Mouse (Mus musculus) olfactory bulb, adult 2 months (tissue): ENCODE results near the gene Rnf182. TPM values are rescaled to one million over a fixed set of nuclear protein-coding genes. Genes with fewer than 3 reads are reported as not detected.

ENCODE experiments used
- H3K27ac ChIP-seq: fragments of 200-500 bp; 2 replicates; pipeline ENCODE4 v1.5.1; 2012; ENCODE audit warnings: low read depth, low read length; ENCODE audit not compliant: insufficient read depth
- H3K4me1 ChIP-seq: fragments of 200-500 bp; 2 replicates; pipeline ENCODE4 v1.6.1; 2012; ENCODE audit warnings: low read length; ENCODE audit not compliant: control insufficient read depth, insufficient read depth
- H3K4me3 ChIP-seq: fragments of 200-500 bp; 2 replicates; pipeline ENCODE4 v1.5.1; 2012; ENCODE audit warnings: mild to moderate bottlenecking, low read depth, low read length, moderate library complexity; ENCODE audit not compliant: insufficient read depth
- CTCF ChIP-seq: fragments of 200-500 bp; IDR thresholded peaks from 2 replicates; pipeline ENCODE4 v1.5.1; 2012; ENCODE audit warnings: low read depth, mild to moderate bottlenecking, low read length, moderate library complexity; ENCODE audit not compliant: insufficient read depth
- POLR2A ChIP-seq: fragments of 200-500 bp; IDR thresholded peaks from 2 replicates; pipeline ENCODE4 v1.6.1; 2012; ENCODE audit warnings: mild to moderate bottlenecking, low read depth, low read length, moderate library complexity; ENCODE audit not compliant: insufficient read depth
- WGBS: fragments of 180-500 bp; shearing (Covaris S2); methylation state at CpG from one replicate; pipeline ENCODE4 v1.1.7; 2018; 5-methylcytosine and 5-hydroxymethylcytosine counted together
- polyA plus RNA-seq: library from polyadenylated mRNA; stranded (reverse); fragments of >200 nt; gene quantifications from 2 replicates; pipeline ENCODE4 v1.2.4, GENCODE M21; 2012; ENCODE audit warnings: low replicate concordance; ENCODE audit not compliant: missing spikeins, insufficient read depth, insufficient read length

Gene Rnf182
- polyA plus RNA-seq, 1 experiment: not detected

GRCm38 (mm10) chr13:43600967-43601366 is 14.5 kb upstream of the Rnf182 start:
- Histone ChIP-seq H3K4me3 (no peak overlapping the region), H3K27ac (no peak overlapping the region), H3K4me1 (peaks cover 8% of the 10 kb centered on the region)
- TF ChIP-seq POLR2A (no peak), CTCF (no peak)
- WGBS: 96% methylated on average over 6 of the region's 6 CpGs

- TF ChIP-seq CTCF (no peak), POLR2A (no peak)
- Histone ChIP-seq H3K4me1 (peaks cover 8% of the 10 kb centered on the region), H3K4me3 (no peak overlapping the region), H3K27ac (no peak overlapping the region)
- WGBS: 96% methylated on average over 2 of the region's 2 CpGs
Observed at GRCm38 (mm10) chr13:43602440-43602839, 13.1 kb upstream of the Rnf182 start.

- WGBS: 36% methylated on average over 13 of the region's 13 CpGs
- Histone ChIP-seq H3K27ac (no peak overlapping the region), H3K4me3 (no peak overlapping the region), H3K4me1 (peaks cover 8% of the 10 kb centered on the region)
- TF ChIP-seq POLR2A (no peak), CTCF (no peak)
Observed at GRCm38 (mm10) chr13:43603042-43603441, 12.5 kb upstream of the Rnf182 start.

GRCm38 (mm10) chr13:43608854-43609253 is 6.7 kb upstream of the Rnf182 start:
- Histone ChIP-seq H3K27ac (no peak overlapping the region), H3K4me1 (no peaks in the 10 kb centered on the region), H3K4me3 (no peak overlapping the region)
- 85% methylated on average over 6 of the region's 6 CpGs for WGBS
- TF ChIP-seq CTCF (no peak), POLR2A (no peak)

GRCm38 (mm10) chr13:43612040-43612439 is 3.5 kb upstream of the Rnf182 start:
- 92% methylated on average over 6 of the region's 6 CpGs for WGBS
- TF ChIP-seq CTCF (no peak), POLR2A (no peak)
- peaks cover 4% of the 10 kb centered on the region for H3K4me1 ChIP-seq
- H3K27ac ChIP-seq: no peak overlapping the region
- H3K4me3 ChIP-seq: no peak overlapping the region

- H3K4me3 ChIP-seq: no peak overlapping the region
- no peak for TF ChIP-seq CTCF
- TF ChIP-seq POLR2A: no peak
- H3K27ac ChIP-seq: no peak overlapping the region
- 63% methylated on average over 3 of the region's 3 CpGs for WGBS
- H3K4me1 ChIP-seq: peaks cover 4% of the 10 kb centered on the region
Observed at GRCm38 (mm10) chr13:43614667-43615066, 843 bp upstream of the Rnf182 start.

GRCm38 (mm10) chr13:43615194-43615576 is 325 bp upstream of the Rnf182 start:
- Histone ChIP-seq H3K4me3 (peak overlapping the region; percentile 57), H3K27ac (no peak overlapping the region), H3K4me1 (peaks cover 4% of the 10 kb centered on the region)
- WGBS: 15% methylated on average over 9 of the region's 9 CpGs
- TF ChIP-seq POLR2A (no peak), CTCF (no peak)

GRCm38 (mm10) chr13:43616551-43616950 is 1.0 kb downstream of the Rnf182 start:
- Histone ChIP-seq H3K4me3 (peak overlapping the region; percentile 16), H3K4me1 (peaks cover 4% of the 10 kb centered on the region), H3K27ac (no peak overlapping the region)
- WGBS: 6% methylated on average over 6 of the region's 6 CpGs
- TF ChIP-seq POLR2A (no peak), CTCF (no peak)

GRCm38 (mm10) chr13:43619550-43620175 is 4.2 kb downstream of the Rnf182 start:
- Histone ChIP-seq H3K4me3 (no peak overlapping the region), H3K4me1 (peaks cover 4% of the 10 kb centered on the region), H3K27ac (no peak overlapping the region)
- TF ChIP-seq CTCF (no peak), POLR2A (no peak)
- 59% methylated on average over 4 of the region's 4 CpGs for WGBS

GRCm38 (mm10) chr13:43627922-43628321 is 12.4 kb downstream of the Rnf182 start:
- WGBS: 83% methylated on average over 5 of the region's 5 CpGs
- H3K4me1 ChIP-seq: no peaks in the 10 kb centered on the region
- H3K27ac ChIP-seq: no peak overlapping the region
- H3K4me3 ChIP-seq: no peak overlapping the region
- TF ChIP-seq CTCF (no peak), POLR2A (no peak)
